Mouse (Mus musculus) megakaryocyte-erythroid progenitor cell, adult 5-6 weeks (primary cell): ENCODE results near the gene Grxcr1. TPM values are rescaled to one million over a fixed set of nuclear protein-coding genes. Genes with fewer than 3 reads are reported as not detected.

Experiments used
- total RNA-seq, 2 experiments: library from RNA; stranded (forward) in 1 of 2; stranded (reverse) in 1 of 2; fragments of 200-1000, 215-1000 nt in 1 of 2; fragments of >200 nt in 1 of 2; fragmentation: Nextera tagmentation in 1 of 2; gene quantifications; 2 replicates each; pipeline ENCODE4 v1.2.3; 2014 to 2017

The Grxcr1 gene
- total RNA-seq, 2 experiments from 2014 or later = not detected

Other genes with a start within 250 kb of the Grxcr1 start
- 163 and 242 TPM in 2 replicates for gene Atp8a1, start 184.4 kb upstream of the Grxcr1 start, total RNA-seq (2014; fragmentation: Nextera tagmentation)
- 103 and 184 TPM in 2 replicates for gene Atp8a1, start 184.4 kb upstream of the Grxcr1 start, total RNA-seq (2017)
- not detected in 2 replicates for gene Gm5108, start 90.2 kb upstream of the Grxcr1 start, total RNA-seq (2014; fragmentation: Nextera tagmentation)
- not detected in 2 replicates for gene Gm5108, start 90.2 kb upstream of the Grxcr1 start, total RNA-seq (2017)
- gene Gm21905, start 85.4 kb upstream of the Grxcr1 start, total RNA-seq (2014; fragmentation: Nextera tagmentation) = not detected in 2 replicates
- not detected in 2 replicates for gene Gm21905, start 85.4 kb upstream of the Grxcr1 start, total RNA-seq (2017)